Mouse (Mus musculus): ENCODE data around the gene Mif. TPM values are rescaled to one million over a fixed set of nuclear protein-coding genes. Genes with fewer than 3 reads are reported as not detected.

Mif gene
- total and polyA plus RNA-seq, 2 experiments from 2014 or later: 976 to 1,685 TPM

GRCm38 (mm10) chr10:75833456-75834080, 26.5 kb downstream of the Mif start:
- WGBS: 20% methylated on average over 21 of the region's 21 CpGs
- Histone ChIP-seq H3K36me3 (ENCODE audit: insufficient read depth, low read length) (no peaks in the 10 kb centered on the region), H3K4me1 (ENCODE audit: insufficient read depth, low read length) (no peaks in the 10 kb centered on the region), H3K27ac (ENCODE audit: low read depth, low read length) (no peak overlapping the region), H3K9me3 (ENCODE audit: low read length) (no peaks in the 10 kb centered on the region), H3K9ac (replicated peaks; ENCODE audit: low read length, poor library complexity, severe bottlenecking) (0 out of 2 replicates have a peak overlapping the region, but pooled peaks have one; percentile 19), H3K27me3 (ENCODE audit: insufficient read depth, low read length) (peaks cover 9% of the 10 kb centered on the region), H3K4me2 (ENCODE audit: low read depth, low read length, poor library complexity, severe bottlenecking) (peak overlapping the region; percentile 73), H3K4me3 (ENCODE audit: low read depth, low read length) (peak overlapping the region; percentile 39)
- TF ChIP-seq CTCF (IDR thresholded peaks at IDR 0.05): no peak
- ATAC-seq (ENCODE audit: low FRiP score) (no peak), DNase-seq (ENCODE audit: low spot score) (no peak)

DNA sequence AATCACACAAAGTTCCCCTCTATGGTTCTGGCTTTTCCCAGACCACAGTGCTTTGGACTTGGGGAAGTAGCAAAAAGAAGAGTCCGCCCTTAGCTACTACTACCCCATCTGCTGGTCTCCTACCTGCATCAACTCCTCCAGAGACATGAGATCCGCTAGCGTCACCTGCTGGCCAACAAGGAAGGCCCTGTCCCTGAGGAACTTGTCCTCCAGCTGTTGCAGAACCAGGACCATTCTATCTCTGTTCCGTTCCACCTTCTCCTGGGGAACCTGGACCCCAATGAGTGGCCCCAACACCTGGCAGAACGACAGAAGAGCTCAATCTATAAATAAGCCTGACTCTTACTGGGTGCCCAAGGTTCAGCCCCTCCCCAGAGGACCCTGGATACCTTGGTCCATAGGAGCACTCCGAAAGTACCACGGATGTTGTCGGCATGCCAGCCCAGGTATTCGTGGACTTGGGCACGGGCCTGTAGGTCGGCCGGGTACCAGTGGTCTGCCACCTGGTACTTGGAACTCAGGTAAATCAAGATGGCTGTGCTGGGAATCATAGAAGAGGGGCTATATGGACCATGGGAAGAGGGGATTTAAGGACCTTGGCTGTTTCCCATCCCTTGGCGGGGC, 27.7 kb downstream of the Mif start:
- H3K4me2 ChIP-seq (ENCODE audit: low read depth, low read length, poor library complexity, severe bottlenecking): no peak overlapping the region
- peaks cover 9% of the 10 kb centered on the region for H3K27me3 ChIP-seq (ENCODE audit: insufficient read depth, low read length)
- WGBS: 70% methylated on average over 13 of the region's 13 CpGs
- H3K36me3 ChIP-seq (ENCODE audit: insufficient read depth, low read length): no peaks in the 10 kb centered on the region
- no peak overlapping the region for H3K9ac ChIP-seq (replicated peaks; ENCODE audit: low read length, poor library complexity, severe bottlenecking)
- ATAC-seq (ENCODE audit: low FRiP score): no peak
- no peaks in the 10 kb centered on the region for H3K9me3 ChIP-seq (ENCODE audit: low read length)
- H3K27ac ChIP-seq (ENCODE audit: low read depth, low read length): no peak overlapping the region
- DNase-seq (ENCODE audit: low spot score): no peak
- H3K4me1 ChIP-seq (ENCODE audit: insufficient read depth, low read length): no peaks in the 10 kb centered on the region
- TF ChIP-seq CTCF (IDR thresholded peaks at IDR 0.05): peak; percentile 66
- no peak overlapping the region for H3K4me3 ChIP-seq (ENCODE audit: low read depth, low read length)

DNA sequence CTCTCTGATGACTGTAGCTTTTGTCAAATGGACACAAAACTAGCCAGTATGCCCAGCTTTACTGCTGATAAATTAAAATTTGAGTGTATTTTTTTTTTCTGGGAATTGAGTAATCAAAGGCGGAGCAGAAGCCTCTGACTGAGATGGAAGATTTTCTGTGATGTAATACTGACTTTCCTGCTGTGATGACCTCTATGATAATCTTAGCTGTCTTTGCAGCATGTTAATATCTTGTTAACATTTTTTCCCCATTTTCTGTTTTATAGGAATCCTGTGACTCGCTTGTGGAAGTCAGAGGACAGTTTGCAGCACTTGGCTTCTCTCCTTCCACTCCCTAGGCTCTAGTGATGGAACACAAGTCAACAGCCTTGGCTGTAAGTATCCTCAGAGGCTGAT, 29.8 kb downstream of the Mif start:
- Histone ChIP-seq H3K27ac (ENCODE audit: low read depth, low read length) (no peak overlapping the region), H3K27me3 (ENCODE audit: insufficient read depth, low read length) (peaks cover 9% of the 10 kb centered on the region), H3K9me3 (ENCODE audit: low read length) (no peaks in the 10 kb centered on the region), H3K36me3 (ENCODE audit: insufficient read depth, low read length) (no peaks in the 10 kb centered on the region), H3K9ac (replicated peaks; ENCODE audit: low read length, poor library complexity, severe bottlenecking) (no peak overlapping the region), H3K4me2 (ENCODE audit: low read depth, low read length, poor library complexity, severe bottlenecking) (no peak overlapping the region), H3K4me3 (ENCODE audit: low read depth, low read length) (no peak overlapping the region), H3K4me1 (ENCODE audit: insufficient read depth, low read length) (no peaks in the 10 kb centered on the region)
- WGBS: 90% methylated on average over 2 of the region's 2 CpGs
- TF ChIP-seq CTCF (IDR thresholded peaks at IDR 0.05): no peak
- DNase-seq (ENCODE audit: low spot score) (no peak), ATAC-seq (ENCODE audit: low FRiP score) (no peak)

DNA sequence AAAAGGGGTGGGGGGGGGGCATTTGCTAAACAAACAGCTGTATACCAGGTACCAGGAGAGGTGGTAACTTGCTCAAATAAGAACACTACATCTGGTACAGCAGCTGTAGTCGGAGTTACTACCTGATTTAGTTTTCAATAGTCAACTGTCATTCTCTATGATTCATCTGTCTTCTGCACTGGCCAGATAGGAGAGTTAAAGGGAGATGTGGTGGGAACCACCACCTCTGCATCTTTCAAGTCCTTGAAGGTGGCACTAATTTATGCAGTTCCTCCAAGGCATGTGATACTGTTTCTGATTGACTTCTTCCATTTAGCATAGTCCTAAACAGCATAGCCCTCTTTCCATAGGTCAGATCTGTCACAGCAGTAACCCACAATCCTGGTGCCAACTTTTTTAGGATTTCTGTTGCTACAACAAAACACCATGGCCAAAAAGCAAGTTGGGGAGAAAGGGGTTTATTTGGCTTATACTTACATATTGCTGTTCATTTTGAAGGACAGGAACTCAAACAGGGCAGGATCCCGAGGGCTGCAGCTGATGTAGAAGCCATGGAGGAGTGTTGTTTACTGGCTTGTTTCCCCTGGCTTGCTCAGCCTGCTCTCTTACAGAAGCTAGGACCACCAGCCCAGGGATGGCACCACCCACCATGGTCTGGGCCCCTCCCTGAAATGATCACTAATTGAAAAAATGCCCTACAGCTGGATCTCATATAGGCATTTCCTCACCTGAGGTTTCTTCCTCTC, 30.3 kb downstream of the Mif start:
- Histone ChIP-seq H3K4me2 (ENCODE audit: low read depth, low read length, poor library complexity, severe bottlenecking) (no peak overlapping the region), H3K27me3 (ENCODE audit: insufficient read depth, low read length) (peaks cover 9% of the 10 kb centered on the region), H3K9me3 (ENCODE audit: low read length) (no peaks in the 10 kb centered on the region), H3K9ac (replicated peaks; ENCODE audit: low read length, poor library complexity, severe bottlenecking) (no peak overlapping the region), H3K36me3 (ENCODE audit: insufficient read depth, low read length) (no peaks in the 10 kb centered on the region), H3K27ac (ENCODE audit: low read depth, low read length) (no peak overlapping the region), H3K4me1 (ENCODE audit: insufficient read depth, low read length) (no peaks in the 10 kb centered on the region), H3K4me3 (ENCODE audit: low read depth, low read length) (no peak overlapping the region)
- no peak for ATAC-seq (ENCODE audit: low FRiP score)
- WGBS: 78% methylated on average over 2 of the region's 2 CpGs
- TF ChIP-seq CTCF (IDR thresholded peaks at IDR 0.05): no peak
- no peak for DNase-seq (ENCODE audit: low spot score)

DNA sequence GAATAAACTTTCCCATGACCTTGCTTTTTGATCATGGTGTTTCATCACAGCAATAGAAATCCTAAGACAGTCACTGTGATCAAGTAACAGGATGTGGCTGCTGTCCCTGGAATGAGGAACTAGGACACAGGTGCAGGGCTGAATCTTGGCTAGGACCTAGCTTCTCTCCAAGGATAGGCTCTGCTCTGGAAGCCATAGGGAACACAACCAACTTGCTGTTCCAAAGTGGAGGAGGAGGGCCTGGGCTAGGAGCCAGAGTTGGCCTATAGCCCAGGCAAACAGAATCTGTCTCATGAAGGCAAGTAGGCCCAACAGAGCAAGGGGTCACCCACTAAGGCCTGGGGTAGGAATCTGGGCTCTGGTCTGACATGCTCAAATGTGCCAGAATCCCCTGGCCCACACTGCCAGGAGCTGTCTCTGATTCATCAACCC, 31.5 kb downstream of the Mif start:
- H3K4me3 ChIP-seq (ENCODE audit: low read depth, low read length): no peak overlapping the region
- ATAC-seq (ENCODE audit: low FRiP score): no peak
- no peaks in the 10 kb centered on the region for H3K9me3 ChIP-seq (ENCODE audit: low read length)
- H3K27me3 ChIP-seq (ENCODE audit: insufficient read depth, low read length): peaks cover 4% of the 10 kb centered on the region
- peak; percentile 79 for DNase-seq (ENCODE audit: low spot score)
- H3K9ac ChIP-seq (replicated peaks; ENCODE audit: low read length, poor library complexity, severe bottlenecking): no peak overlapping the region
- H3K27ac ChIP-seq (ENCODE audit: low read depth, low read length): no peak overlapping the region
- H3K36me3 ChIP-seq (ENCODE audit: insufficient read depth, low read length): no peaks in the 10 kb centered on the region
- TF ChIP-seq CTCF (IDR thresholded peaks at IDR 0.05): no peak
- H3K4me1 ChIP-seq (ENCODE audit: insufficient read depth, low read length): no peaks in the 10 kb centered on the region
- H3K4me2 ChIP-seq (ENCODE audit: low read depth, low read length, poor library complexity, severe bottlenecking): no peak overlapping the region
